Mouse (Mus musculus) ES-Bruce4 (cell line): Measurements from ENCODE around the gene Cgref1.

Experiments used
- CTCF ChIP-seq: IDR thresholded peaks from one replicate; pipeline ENCODE4 v1.8.1; 2011; ENCODE audit warnings: low read depth, low read length
- EP300 ChIP-seq: IDR thresholded peaks from 2 replicates; pipeline ENCODE4 v1.6.1; 2011; ENCODE audit warnings: low read depth, low read length; ENCODE audit not compliant: insufficient read depth
- POLR2A ChIP-seq: IDR thresholded peaks from one replicate; pipeline ENCODE4 v1.8.1; 2011; ENCODE audit warnings: low read length; ENCODE audit not compliant: insufficient read depth

- TF ChIP-seq CTCF (no peak), POLR2A (no peak), EP300 (no peak)
Measured at GRCm38 (mm10) chr5:30926073-30926472, 19.3 kb downstream of the Cgref1 start.
